Mouse (Mus musculus) neural tube, embryonic 14.5 days (tissue): ENCODE measurements around the gene Sec16a. TPM values are rescaled to one million over a fixed set of nuclear protein-coding genes. Genes with fewer than 3 reads are reported as not detected.

Experiments
- ATAC-seq: fragments of 200-750 bp; cut with Nextera tagmentation; 2 replicates; pipeline ENCODE4 v1.8.0; 2017; ENCODE audit warnings: low read depth, mild to moderate bottlenecking, moderate TSS enrichment, moderate library complexity
- H3K27ac ChIP-seq: fragments of 300-500 bp; sonication (generic); 2 replicates; pipeline ENCODE4 v1.5.1; 2014; ENCODE audit warnings: low read depth, mild to moderate bottlenecking, control low read depth, low read length, moderate library complexity, mixed read lengths
- H3K27me3 ChIP-seq: fragments of 300-500 bp; sonication (generic); 2 replicates; pipeline ENCODE4 v1.6.1; 2014; ENCODE audit warnings: low read length; ENCODE audit not compliant: control insufficient read depth, insufficient read depth
- H3K36me3 ChIP-seq: fragments of 300-500 bp; sonication (generic); 2 replicates; pipeline ENCODE4 v1.6.1; 2014; ENCODE audit warnings: low read length, mixed read lengths; ENCODE audit not compliant: control insufficient read depth, insufficient read depth
- H3K4me1 ChIP-seq: fragments of 300-500 bp; sonication (generic); 2 replicates; pipeline ENCODE4 v1.6.1; 2014; ENCODE audit warnings: low read length; ENCODE audit not compliant: control insufficient read depth, insufficient read depth
- H3K4me2 ChIP-seq: fragments of 300-500 bp; sonication (generic); 2 replicates; pipeline ENCODE4 v1.6.1; 2014; ENCODE audit warnings: mild to moderate bottlenecking, low read depth, low read length, control low read depth
- H3K4me3 ChIP-seq: fragments of 300-500 bp; sonication (generic); 2 replicates; pipeline ENCODE4 v1.5.1; 2014; ENCODE audit warnings: low read depth, low read length, control low read depth, mixed read lengths
- H3K9ac ChIP-seq: fragments of 300-500 bp; sonication (generic); replicated peaks from 2 replicates; pipeline ENCODE4 v1.6.1; 2014; ENCODE audit warnings: low read depth, mild to moderate bottlenecking, control low read depth, low read length, mixed read lengths
- H3K9me3 ChIP-seq: fragments of 300-500 bp; sonication (generic); 2 replicates; pipeline ENCODE4 v1.6.1; 2016; ENCODE audit warnings: low read length; ENCODE audit not compliant: control insufficient read depth
- WGBS: fragments of 180-500 bp; shearing (Covaris S2); extraction: QIAGEN DNeasy Blood & Tissue Kit; methylation state at CpG from one replicate; pipeline ENCODE4 v1.1.7; 2014; 5-methylcytosine and 5-hydroxymethylcytosine counted together
- microRNA-seq: library from miRNA; unstranded; fragments of <30 nt; microRNA quantifications from one replicate; pipeline ENCODE4, GENCODE M21; 2016
- polyA plus RNA-seq: library from polyadenylated mRNA; unstranded; fragments of >200 nt; fragmentation: Nextera tagmentation; extraction: Ambion mirVana; gene quantifications from 2 replicates; pipeline ENCODE4 v1.2.1, GENCODE M21; 2014

The Sec16a gene
- polyA plus RNA-seq, 1 experiment from 2014 or later, result 27.2 TPM

- Histone ChIP-seq H3K9ac (no peak overlapping the region), H3K4me2 (no peak overlapping the region), H3K36me3 (peaks cover 75% of the 10 kb centered on the region), H3K4me1 (no peaks in the 10 kb centered on the region), H3K9me3 (no peaks in the 10 kb centered on the region), H3K4me3 (no peak overlapping the region), H3K27me3 (no peaks in the 10 kb centered on the region), H3K27ac (no peak overlapping the region)
- WGBS, result 95% methylated on average over 6 of the region's 6 CpGs
- ATAC-seq, result no peak
These were observed 77.1 kb downstream of the Sec16a start for GRCm38 (mm10) chr2:26367911-26368310.

- H3K27me3 ChIP-seq, result no peaks in the 10 kb centered on the region
- no peaks in the 10 kb centered on the region for H3K9me3 ChIP-seq
- H3K27ac ChIP-seq, result no peak overlapping the region
- H3K9ac ChIP-seq, result no peak overlapping the region
- H3K36me3 ChIP-seq, result peaks cover 51% of the 10 kb centered on the region
- no peak overlapping the region for H3K4me3 ChIP-seq
- no peak for ATAC-seq
- WGBS, result 88% methylated on average over 10 of the region's 10 CpGs
- no peaks in the 10 kb centered on the region for H3K4me1 ChIP-seq
- H3K4me2 ChIP-seq, result no peak overlapping the region
These were observed 80.1 kb downstream of the Sec16a start for GRCm38 (mm10) chr2:26364738-26365465.

GRCm38 (mm10) chr2:26363481-26363880 is 81.5 kb downstream of the Sec16a start:
- H3K36me3 ChIP-seq, result peaks cover 38% of the 10 kb centered on the region
- no peaks in the 10 kb centered on the region for H3K4me1 ChIP-seq
- no peak for ATAC-seq
- H3K9ac ChIP-seq, result no peak overlapping the region
- no peak overlapping the region for H3K27ac ChIP-seq
- no peak overlapping the region for H3K4me2 ChIP-seq
- H3K9me3 ChIP-seq, result no peaks in the 10 kb centered on the region
- WGBS, result 90% methylated on average over 5 of the region's 5 CpGs
- no peaks in the 10 kb centered on the region for H3K27me3 ChIP-seq
- H3K4me3 ChIP-seq, result no peak overlapping the region

GRCm38 (mm10) chr2:26362991-26363390 is 82.0 kb downstream of the Sec16a start:
- Histone ChIP-seq H3K9me3 (no peaks in the 10 kb centered on the region), H3K4me1 (no peaks in the 10 kb centered on the region), H3K36me3 (peaks cover 33% of the 10 kb centered on the region), H3K27me3 (no peaks in the 10 kb centered on the region), H3K4me3 (no peak overlapping the region), H3K27ac (no peak overlapping the region), H3K9ac (no peak overlapping the region), H3K4me2 (no peak overlapping the region)
- 89% methylated on average over 5 of the region's 5 CpGs for WGBS
- no peak for ATAC-seq

GRCm38 (mm10) chr2:26360772-26361171 is 84.2 kb downstream of the Sec16a start, which contains the start of gene Card9:
TSS of gene Card9 (minus strand) at chr2:26360918.
- no peak within 1 kb of the TSS for H3K9ac ChIP-seq
- H3K4me1 ChIP-seq, result no peaks in the 10 kb centered on the region
- no peak for ATAC-seq
- H3K4me3 ChIP-seq, result no peak within 1 kb of the TSS
- 52% methylated on average over 3 of the region's 3 CpGs for WGBS
- H3K9me3 ChIP-seq, result no peaks in the 10 kb centered on the region
- no peak within 1 kb of the TSS for H3K4me2 ChIP-seq
- H3K36me3 ChIP-seq, result peaks cover 13% of the 10 kb centered on the region
- H3K27me3 ChIP-seq, result no peaks in the 10 kb centered on the region
- H3K27ac ChIP-seq, result no peak within 1 kb of the TSS

GRCm38 (mm10) chr2:26359983-26360382 is 85.0 kb downstream of the Sec16a start:
- WGBS, result 95% methylated on average over 6 of the region's 6 CpGs
- no peak for ATAC-seq
- no peaks in the 10 kb centered on the region for H3K27me3 ChIP-seq
- H3K4me1 ChIP-seq, result no peaks in the 10 kb centered on the region
- H3K27ac ChIP-seq, result no peak overlapping the region
- no peak overlapping the region for H3K4me3 ChIP-seq
- no peaks in the 10 kb centered on the region for H3K9me3 ChIP-seq
- no peak overlapping the region for H3K4me2 ChIP-seq
- no peak overlapping the region for H3K9ac ChIP-seq
- peaks cover 5% of the 10 kb centered on the region; the same call in 1 of the 2 replicates for H3K36me3 ChIP-seq

Small RNA genes within 50 kb of the gene (microRNA-seq; reads per million reads assigned to microRNA genes)
- gene Mir6996, result 2.3 reads per million

Other genes starting within 250 kb of the Sec16a start
- gene Lhx3, start 236.9 kb downstream of the Sec16a start, polyA plus RNA-seq, result 9.1 and 10.1 TPM in 2 replicates
- 16.1 and 17.3 TPM in 2 replicates for gene Qsox2, start 207.7 kb downstream of the Sec16a start, polyA plus RNA-seq
- gene Ccdc187, start 150.7 kb downstream of the Sec16a start, polyA plus RNA-seq, result 0.08 TPM in 1 of 2 replicates, not detected in the other
- gene Gpsm1, start 129.7 kb downstream of the Sec16a start, polyA plus RNA-seq, result 92.0 and 94.8 TPM in 2 replicates
- gene Dnlz, start 93.1 kb downstream of the Sec16a start, polyA plus RNA-seq, result 26.6 and 31.0 TPM in 2 replicates
- gene Card9, start 84.3 kb downstream of the Sec16a start, polyA plus RNA-seq, result 1.5 and 1.7 TPM in 2 replicates
- gene Snapc4, start 64.6 kb downstream of the Sec16a start, polyA plus RNA-seq, result 30.9 and 32.4 TPM in 2 replicates
- gene Entr1, start 55.9 kb downstream of the Sec16a start, polyA plus RNA-seq, result 147 and 152 TPM in 2 replicates
- 76.4 and 92.1 TPM in 2 replicates for gene Pmpca, start 55.9 kb downstream of the Sec16a start, polyA plus RNA-seq
- 21.3 and 24.4 TPM in 2 replicates for gene Inpp5e, start 36.0 kb downstream of the Sec16a start, polyA plus RNA-seq
- 20.8 and 26.6 TPM in 2 replicates for gene Notch1, start 71.4 kb upstream of the Sec16a start, polyA plus RNA-seq
- gene Egfl7, start 134.8 kb upstream of the Sec16a start, polyA plus RNA-seq, result 37.4 and 64.3 TPM in 2 replicates
- not detected in 2 replicates for gene Gm20532, start 141.4 kb upstream of the Sec16a start, polyA plus RNA-seq
- 2.7 and 4.1 TPM in 2 replicates for gene Agpat2, start 159.2 kb upstream of the Sec16a start, polyA plus RNA-seq
- gene Fam69b, start 183.2 kb upstream of the Sec16a start, polyA plus RNA-seq, result 123 and 139 TPM in 2 replicates
- not detected in 2 replicates for gene Lcn4, start 226.1 kb upstream of the Sec16a start, polyA plus RNA-seq